Mouse (Mus musculus) ES-E14 (cell line): ENCODE results near the gene Cops4.

Experiments
- MAFK ChIP-seq: IDR thresholded peaks from 2 replicates; pipeline ENCODE4 v1.6.1; 2014; ENCODE audit warnings: mild to moderate bottlenecking, low read depth, low read length, inconsistent platforms; ENCODE audit not compliant: insufficient read depth
- ZC3H11A ChIP-seq: IDR thresholded peaks from 2 replicates; pipeline ENCODE4 v1.6.1; 2012; ENCODE audit warnings: low read depth, mild to moderate bottlenecking, inconsistent platforms, low read length, borderline replicate concordance

- TF ChIP-seq MAFK = no peak
- no peak for TF ChIP-seq ZC3H11A
These were observed 28.8 kb upstream of the Cops4 start for GRCm38 (mm10) chr5:100489340-100489739.
